Mouse (Mus musculus): ENCODE results near the gene March9.
"Not testable (repeated sequence)": the region's sequence is repeated elsewhere in the genome, so short reads cannot be mapped to it uniquely, and the experiment has no call there.

Gene March9

GRCm38 (mm10) chr10:127063913-127064870 lies 4.2 kb upstream of the March9 start:
- peak; percentile 63 for DNase-seq (ENCODE audit: extremely low spot score, low spot score)

- peak; percentile 100 for DNase-seq (ENCODE audit: extremely low spot score, low spot score)
Measured at GRCm38 (mm10) chr10:127063239-127063872, 3.4 kb upstream of the March9 start, which contains the start of gene Cdk4. Gene Cdk4 (plus strand): TSS chr10:127063534.

GRCm38 (mm10) chr10:127062503-127062902 lies 2.5 kb upstream of the March9 start:
- no peak for DNase-seq (ENCODE audit: extremely low spot score, low spot score)

GRCm38 (mm10) chr10:127062101-127062500 lies 2.1 kb upstream of the March9 start:
- not testable (repeated sequence) for DNase-seq (ENCODE audit: extremely low spot score, low spot score)

- no peak for DNase-seq (ENCODE audit: extremely low spot score, low spot score)
Measured at GRCm38 (mm10) chr10:127061513-127061912, 1.5 kb upstream of the March9 start.

GRCm38 (mm10) chr10:127061085-127061484 lies 1.1 kb upstream of the March9 start:
- no peak for DNase-seq (ENCODE audit: extremely low spot score, low spot score)

- DNase-seq (ENCODE audit: extremely low spot score, low spot score) = no peak
Measured at GRCm38 (mm10) chr10:127059174-127059967, 613 bp downstream of the March9 start.

GRCm38 (mm10) chr10:127058708-127059107 lies 1.3 kb downstream of the March9 start:
- DNase-seq (ENCODE audit: extremely low spot score, low spot score) = no peak

- peak; percentile 84 for DNase-seq (ENCODE audit: extremely low spot score, low spot score)
Measured at GRCm38 (mm10) chr10:127058161-127058560, 1.8 kb downstream of the March9 start.

- DNase-seq (ENCODE audit: extremely low spot score, low spot score) = no peak
Measured at GRCm38 (mm10) chr10:127056490-127056889, 3.5 kb downstream of the March9 start.

GRCm38 (mm10) chr10:127055406-127055805 lies 4.6 kb downstream of the March9 start:
- no peak for DNase-seq (ENCODE audit: extremely low spot score, low spot score)

GRCm38 (mm10) chr10:127054646-127055045 lies 5.3 kb downstream of the March9 start:
- no peak for DNase-seq (ENCODE audit: extremely low spot score, low spot score)

GRCm38 (mm10) chr10:127050119-127050474 lies 9.9 kb downstream of the March9 start:
- DNase-seq (ENCODE audit: extremely low spot score, low spot score) = no peak

GRCm38 (mm10) chr10:127049395-127050118 lies 10.4 kb downstream of the March9 start:
- DNase-seq (ENCODE audit: extremely low spot score, low spot score) = peak; percentile 37

- peak; percentile 38 for DNase-seq (ENCODE audit: extremely low spot score, low spot score)
Measured at GRCm38 (mm10) chr10:127048608-127049394, 11.2 kb downstream of the March9 start.

GRCm38 (mm10) chr10:127047954-127048353 lies 12.0 kb downstream of the March9 start, which contains the start of gene Cyp27b1:
Gene Cyp27b1 (plus strand): TSS chr10:127048250.
- no peak for DNase-seq (ENCODE audit: extremely low spot score, low spot score)

GRCm38 (mm10) chr10:127043187-127043586 lies 16.8 kb downstream of the March9 start:
- no peak for DNase-seq (ENCODE audit: extremely low spot score, low spot score)

- no peak for DNase-seq (ENCODE audit: extremely low spot score, low spot score)
Measured at GRCm38 (mm10) chr10:127042468-127043115, 17.4 kb downstream of the March9 start.

GRCm38 (mm10) chr10:127041774-127042338 lies 18.1 kb downstream of the March9 start:
- DNase-seq (ENCODE audit: extremely low spot score, low spot score) = peak; percentile 96
